ENCODE assay signal across 8 mouse cellular contexts in the genomic region with DNA sequence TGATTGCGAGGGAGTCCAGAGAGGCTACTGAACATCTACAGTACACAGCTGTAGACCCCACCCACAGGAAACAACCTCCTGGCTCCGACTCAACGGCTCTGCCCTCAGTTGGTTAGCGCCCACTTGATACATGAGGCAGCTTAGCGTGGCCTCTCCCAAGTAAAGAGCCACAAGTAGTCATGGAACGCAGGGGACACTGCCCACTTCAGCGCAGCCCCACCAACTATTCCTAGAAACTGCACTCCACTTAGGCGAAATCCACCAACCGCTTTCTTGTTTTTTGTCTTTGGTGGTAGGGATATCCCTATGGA. TPM values are rescaled to one million over a fixed set of nuclear protein-coding genes. Genes with fewer than 3 reads are reported as not detected.
DNase-seq lines count a peak whose midpoint lies in the region; ATAC-seq and TF ChIP-seq lines count a peak whose summit lies in the region.

No protein-coding gene starts in this region.

- peak overlapping the region; percentile 82 for H3K9ac ChIP-seq in forebrain, embryonic 11.5 days (ENCODE audit: low read length)
- H3K9ac ChIP-seq in intestine, embryonic 15.5 days, result peak overlapping the region; percentile 83; the same call in 1 of the 2 replicates
- H3K9ac ChIP-seq in lung, embryonic 14.5 days, result peak overlapping the region; percentile 78

- no peak for ATAC-seq in forebrain, embryonic 11.5 days (replicated peaks; ENCODE audit: low FRiP score)
- ATAC-seq in intestine, embryonic 15.5 days, result no peak
- ATAC-seq in lung, embryonic 14.5 days (ENCODE audit: insufficient read depth), result no peak
- ATAC-seq in frontal cortex, adult (ENCODE audit: low TSS enrichment), result no peak
- no peak for ATAC-seq in monocyte, adult 5-6 weeks (replicated peaks; ENCODE audit: insufficient number of reproducible peaks, low FRiP score, low TSS enrichment, poor library complexity, severe bottlenecking)

- peak; percentile 32 for DNase-seq in embryo, embryonic 11 days
- DNase-seq in embryo, embryonic 9.5 days (ENCODE audit: extremely low spot score), result no peak
- DNase-seq in forebrain, embryonic 11.5 days (ENCODE audit: low spot score), result no peak
- DNase-seq in lung, embryonic 14.5 days, result peak; percentile 69
- DNase-seq in spleen, postnatal 10 days (ENCODE audit: low spot score in 2 of 2), result peak; percentile 66 to 76

- peak overlapping the region; percentile 95 for H3K4me2 ChIP-seq in forebrain, embryonic 11.5 days (ENCODE audit: low read depth, low read length, severe bottlenecking)
- H3K4me2 ChIP-seq in intestine, embryonic 15.5 days (replicated peaks), result peak overlapping the region; percentile 82
- H3K4me2 ChIP-seq in lung, embryonic 14.5 days, result peak overlapping the region; percentile 97

- H3K4me1 ChIP-seq in forebrain, embryonic 11.5 days (replicated peaks; ENCODE audit: control insufficient read depth, insufficient read depth, low read length), result peaks cover 10% of the 10 kb centered on the region
- peaks cover 31% of the 10 kb centered on the region for H3K4me1 ChIP-seq in intestine, embryonic 15.5 days (replicated peaks)
- peaks cover 12% of the 10 kb centered on the region for H3K4me1 ChIP-seq in lung, embryonic 14.5 days (ENCODE audit: insufficient read depth)

- no peaks in the 10 kb centered on the region for H3K9me3 ChIP-seq in forebrain, embryonic 11.5 days (ENCODE audit: control insufficient read depth, low read length)
- no peaks in the 10 kb centered on the region for H3K9me3 ChIP-seq in intestine, embryonic 15.5 days
- no peaks in the 10 kb centered on the region for H3K9me3 ChIP-seq in lung, embryonic 14.5 days (ENCODE audit: low read depth, low read length)

- WGBS in forebrain, embryonic 11.5 days, result 38% methylated on average over 9 of the region's 9 CpGs
- WGBS in intestine, embryonic 15.5 days, result 17% methylated on average over 9 of the region's 9 CpGs
- WGBS in lung, embryonic 14.5 days, result 20% methylated on average over 9 of the region's 9 CpGs

- H3K27ac ChIP-seq in forebrain, embryonic 11.5 days (ENCODE audit: low read depth, low read length), result no peak overlapping the region
- peak overlapping the region; percentile 77 for H3K27ac ChIP-seq in intestine, embryonic 15.5 days
- H3K27ac ChIP-seq in lung, embryonic 14.5 days (ENCODE audit: low read depth), result peak overlapping the region; percentile 66

- H3K4me3 ChIP-seq in forebrain, embryonic 11.5 days (ENCODE audit: low read depth, low read length), result peak overlapping the region; percentile 67
- peak overlapping the region; percentile 90 for H3K4me3 ChIP-seq in intestine, embryonic 15.5 days (replicated peaks)
- peak overlapping the region; percentile 89 for H3K4me3 ChIP-seq in lung, embryonic 14.5 days (ENCODE audit: low read depth, low read length)

- TF ChIP-seq CTCF in lung, embryonic 14.5 days (IDR thresholded peaks at IDR 0.05; ENCODE audit: low read depth), result no peak

- no peaks in the 10 kb centered on the region for H3K36me3 ChIP-seq in forebrain, embryonic 11.5 days (ENCODE audit: control insufficient read depth, insufficient read depth, low read length)
- H3K36me3 ChIP-seq in intestine, embryonic 15.5 days, result peaks cover 10% of the 10 kb centered on the region
- H3K36me3 ChIP-seq in lung, embryonic 14.5 days (ENCODE audit: insufficient read depth), result peaks cover 21% of the 10 kb centered on the region

- no peaks in the 10 kb centered on the region for H3K27me3 ChIP-seq in forebrain, embryonic 11.5 days (ENCODE audit: control insufficient read depth, insufficient read depth, low read length)
- no peaks in the 10 kb centered on the region for H3K27me3 ChIP-seq in intestine, embryonic 15.5 days (replicated peaks)
- H3K27me3 ChIP-seq in lung, embryonic 14.5 days (ENCODE audit: insufficient read depth, low read length), result no peaks in the 10 kb centered on the region

RNA-seq across cellular contexts. Expression of gene Tpcn1, which starts 0.9 kb away (rescaled TPM):
- polyA plus RNA-seq in forebrain, embryonic 11.5 days (2014; fragmentation: Nextera tagmentation; extraction: Ambion mirVana), result 14.5 and 14.6 TPM in 2 replicates
- 25.3 and 26.8 TPM in 2 replicates for polyA plus RNA-seq in intestine, embryonic 15.5 days (2015; fragmentation: Nextera tagmentation; extraction: Ambion mirVana)
- 16.5 and 17.0 TPM in 2 replicates for polyA plus RNA-seq in lung, embryonic 14.5 days (2014; fragmentation: Nextera tagmentation; extraction: Ambion mirVana)
- 8.1 to 8.8 TPM (median 8.5 TPM) in 3 replicates for total RNA-seq in monocyte, adult 5-6 weeks (2017)

RNA-seq across cellular contexts. Expression of gene Iqcd, which starts 1.2 kb away (rescaled TPM):
- 1.1 TPM in 2 replicates for polyA plus RNA-seq in forebrain, embryonic 11.5 days (2014; fragmentation: Nextera tagmentation; extraction: Ambion mirVana)
- polyA plus RNA-seq in intestine, embryonic 15.5 days (2015; fragmentation: Nextera tagmentation; extraction: Ambion mirVana), result 0.28 and 0.40 TPM in 2 replicates
- polyA plus RNA-seq in lung, embryonic 14.5 days (2014; fragmentation: Nextera tagmentation; extraction: Ambion mirVana), result 0.35 and 0.37 TPM in 2 replicates
- total RNA-seq in monocyte, adult 5-6 weeks (2017), result 0.57 TPM in 1 of 3 replicates, not detected in the others

RNA-seq across cellular contexts. Expression of gene Rita1, which starts 24.8 kb away (rescaled TPM):
- 10.2 and 10.6 TPM in 2 replicates for polyA plus RNA-seq in forebrain, embryonic 11.5 days (2014; fragmentation: Nextera tagmentation; extraction: Ambion mirVana)
- polyA plus RNA-seq in intestine, embryonic 15.5 days (2015; fragmentation: Nextera tagmentation; extraction: Ambion mirVana), result 10.6 and 11.4 TPM in 2 replicates
- polyA plus RNA-seq in lung, embryonic 14.5 days (2014; fragmentation: Nextera tagmentation; extraction: Ambion mirVana), result 7.2 and 9.5 TPM in 2 replicates
- total RNA-seq in monocyte, adult 5-6 weeks (2017), result 0.43 to 4.0 TPM (median 1.1 TPM) in 3 replicates

RNA-seq across cellular contexts. Expression of gene Ddx54, which starts 25.0 kb away (rescaled TPM):
- polyA plus RNA-seq in forebrain, embryonic 11.5 days (2014; fragmentation: Nextera tagmentation; extraction: Ambion mirVana), result 45.2 and 45.7 TPM in 2 replicates
- 47.5 and 49.3 TPM in 2 replicates for polyA plus RNA-seq in intestine, embryonic 15.5 days (2015; fragmentation: Nextera tagmentation; extraction: Ambion mirVana)
- 31.5 and 37.2 TPM in 2 replicates for polyA plus RNA-seq in lung, embryonic 14.5 days (2014; fragmentation: Nextera tagmentation; extraction: Ambion mirVana)
- 42.2 to 59.5 TPM (median 55.9 TPM) in 3 replicates for total RNA-seq in monocyte, adult 5-6 weeks (2017)

RNA-seq across cellular contexts. Expression of gene Cfap73, which starts 46.5 kb away (rescaled TPM):
- not detected in 2 replicates for polyA plus RNA-seq in forebrain, embryonic 11.5 days (2014; fragmentation: Nextera tagmentation; extraction: Ambion mirVana)
- polyA plus RNA-seq in intestine, embryonic 15.5 days (2015; fragmentation: Nextera tagmentation; extraction: Ambion mirVana), result not detected in 2 replicates
- polyA plus RNA-seq in lung, embryonic 14.5 days (2014; fragmentation: Nextera tagmentation; extraction: Ambion mirVana), result not detected in 2 replicates
- total RNA-seq in monocyte, adult 5-6 weeks (2017), result not detected in 3 replicates

Comparison
In these comparisons a context has a peak if more than half of its experiments do, and no peak if none do; other contexts are left out.
1. DNase-seq: peak in embryo, embryonic 11 days (single experiment), lung, embryonic 14.5 days (single experiment) and spleen, postnatal 10 days (2 of 2); none in embryo, embryonic 9.5 days (single experiment) and forebrain, embryonic 11.5 days (single experiment).
2. Peak in every context shown above with its lines, with median percentiles within 50 percentile points of each other: H3K4me2 ChIP-seq, H3K4me3 ChIP-seq and H3K9ac ChIP-seq.